Mouse (Mus musculus): ENCODE data around the gene Gria3. TPM values are rescaled to one million over a fixed set of nuclear protein-coding genes. Genes with fewer than 3 reads are reported as not detected.

Gria3 gene
- polyA plus RNA-seq, 1 experiment, result 0.75 TPM

DNA sequence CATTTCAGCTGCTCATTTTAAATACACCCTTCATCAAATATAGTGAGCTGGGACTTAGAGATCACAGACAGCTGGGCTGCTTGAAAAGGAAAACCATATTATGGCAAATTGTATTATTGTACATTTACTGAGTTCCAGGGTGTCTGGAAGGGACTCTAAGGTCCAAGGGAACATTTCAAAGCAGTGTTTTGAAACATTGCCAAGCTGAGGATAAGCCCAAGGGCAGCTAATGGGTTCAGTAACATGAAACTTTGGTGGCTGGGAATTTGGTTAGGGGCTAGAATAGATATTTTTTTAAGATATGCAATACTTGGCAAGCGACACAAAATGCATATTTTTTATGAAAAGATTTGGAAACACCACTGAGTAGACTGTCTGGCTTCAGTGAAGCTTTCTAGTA lies 48.2 kb downstream of the Gria3 start:
- WGBS, result 66% methylated on average over 1 of the region's 1 CpGs

DNA sequence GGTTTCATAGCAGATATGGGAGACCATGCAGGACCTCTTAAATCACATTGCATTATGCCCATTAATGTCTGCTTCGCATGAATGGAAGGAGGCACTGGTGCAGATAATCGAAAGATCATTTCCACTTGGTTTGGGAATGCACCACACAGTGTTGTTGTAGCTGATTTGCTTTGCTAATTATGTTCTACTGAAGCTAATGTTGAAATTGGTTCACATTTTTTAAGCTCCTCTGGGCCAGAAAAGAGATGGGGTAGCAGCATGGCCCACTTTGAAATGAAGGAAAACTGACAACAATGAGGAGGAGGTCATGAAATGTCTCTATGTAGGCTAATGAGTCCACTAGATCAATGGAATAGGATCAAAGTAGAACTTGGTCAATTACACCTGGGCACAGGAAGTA lies 76.8 kb downstream of the Gria3 start:
- Histone ChIP-seq H3K4me1 (ENCODE audit: control insufficient read depth, insufficient read depth, insufficient read length) (no peaks in the 10 kb centered on the region), H3K27me3 (ENCODE audit: control insufficient read depth, insufficient read depth, low read length) (no peaks in the 10 kb centered on the region), H3K27ac (ENCODE audit: insufficient read depth, low read length) (no peak overlapping the region), H3K4me3 (ENCODE audit: extremely low read depth, insufficient read depth, insufficient read length) (no peak overlapping the region), H3K36me3 (ENCODE audit: control insufficient read depth, insufficient read depth, low read length) (no peaks in the 10 kb centered on the region)
- no peak for DNase-seq (ENCODE audit: low read depth in 1 of 2, low spot score in 2 of 2)
- WGBS, result 89% methylated on average over 2 of the region's 2 CpGs
- no peak for TF ChIP-seq CTCF (IDR thresholded peaks at IDR 0.05; ENCODE audit: extremely low read depth, insufficient read depth, insufficient read length, insufficient replicate concordance)
- TF ChIP-seq POLR2A (IDR thresholded peaks at IDR 0.05; ENCODE audit: low read depth, low read length), result no peak

More for the DNA sequence above, 48.2 kb downstream of the Gria3 start:
- H3K27ac ChIP-seq (ENCODE audit: insufficient read depth, low read length), result no peak overlapping the region
- no peak for DNase-seq (ENCODE audit: low read depth in 1 of 2, low spot score in 2 of 2)
- no peak for TF ChIP-seq CTCF (IDR thresholded peaks at IDR 0.05; ENCODE audit: extremely low read depth, insufficient read depth, insufficient read length, insufficient replicate concordance)
- no peak for TF ChIP-seq POLR2A (IDR thresholded peaks at IDR 0.05; ENCODE audit: low read depth, low read length)
- H3K27me3 ChIP-seq (ENCODE audit: control insufficient read depth, insufficient read depth, low read length), result no peaks in the 10 kb centered on the region
- no peak overlapping the region for H3K4me3 ChIP-seq (ENCODE audit: extremely low read depth, insufficient read depth, insufficient read length)
- H3K4me1 ChIP-seq (ENCODE audit: control insufficient read depth, insufficient read depth, insufficient read length), result no peaks in the 10 kb centered on the region
- no peaks in the 10 kb centered on the region for H3K36me3 ChIP-seq (ENCODE audit: control insufficient read depth, insufficient read depth, low read length)

DNA sequence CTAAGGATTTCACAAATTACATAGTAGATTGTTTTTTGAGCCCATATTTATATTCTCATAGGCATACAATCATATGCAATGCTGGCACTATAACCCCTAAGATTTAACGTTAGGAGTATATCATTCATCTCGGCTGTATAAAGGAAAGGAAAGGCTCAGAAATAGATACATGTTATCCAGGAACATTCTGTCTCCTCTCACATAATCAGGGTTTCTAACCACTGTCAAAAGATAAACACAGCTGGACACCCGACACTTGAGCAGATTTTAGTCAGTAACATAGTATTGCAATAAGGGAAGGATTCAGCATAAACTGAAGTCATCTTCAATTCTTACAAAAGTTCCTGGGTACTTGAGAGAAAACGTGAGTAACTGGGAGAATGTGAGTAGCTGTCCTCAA lies 95.9 kb downstream of the Gria3 start:
- Histone ChIP-seq H3K27me3 (ENCODE audit: control insufficient read depth, insufficient read depth, low read length) (no peaks in the 10 kb centered on the region), H3K4me1 (ENCODE audit: control insufficient read depth, insufficient read depth, insufficient read length) (no peaks in the 10 kb centered on the region), H3K4me3 (ENCODE audit: extremely low read depth, insufficient read depth, insufficient read length) (no peak overlapping the region), H3K27ac (ENCODE audit: insufficient read depth, low read length) (no peak overlapping the region), H3K36me3 (ENCODE audit: control insufficient read depth, insufficient read depth, low read length) (no peaks in the 10 kb centered on the region)
- WGBS, result 81% methylated on average over 4 of the region's 4 CpGs
- no peak for DNase-seq (ENCODE audit: low read depth in 1 of 2, low spot score in 2 of 2)
- TF ChIP-seq CTCF (IDR thresholded peaks at IDR 0.05; ENCODE audit: extremely low read depth, insufficient read depth, insufficient read length, insufficient replicate concordance) (no peak), POLR2A (IDR thresholded peaks at IDR 0.05; ENCODE audit: low read depth, low read length) (no peak)

DNA sequence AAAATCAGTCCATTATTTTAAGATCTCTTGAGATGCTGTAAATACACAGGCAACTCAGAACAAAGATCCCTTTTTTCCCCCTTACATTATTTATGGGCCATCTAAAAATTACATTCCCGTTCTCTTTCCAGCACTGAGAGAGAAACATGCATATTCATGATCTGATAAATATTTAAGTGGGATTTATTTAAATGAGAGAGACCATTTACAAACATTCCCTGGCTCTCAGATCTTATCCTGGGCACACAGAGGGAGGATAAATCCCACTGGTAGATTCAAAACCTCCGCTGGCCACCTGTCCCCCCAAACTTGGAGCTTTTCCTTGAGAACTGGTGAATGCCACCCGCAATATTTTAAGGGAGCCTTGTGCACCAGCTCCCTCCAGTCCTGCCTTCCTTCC lies 104.7 kb downstream of the Gria3 start:
- Histone ChIP-seq H3K36me3 (ENCODE audit: control insufficient read depth, insufficient read depth, low read length) (no peaks in the 10 kb centered on the region), H3K4me3 (ENCODE audit: extremely low read depth, insufficient read depth, insufficient read length) (no peak overlapping the region), H3K4me1 (ENCODE audit: control insufficient read depth, insufficient read depth, insufficient read length) (no peaks in the 10 kb centered on the region), H3K27ac (ENCODE audit: insufficient read depth, low read length) (no peak overlapping the region), H3K27me3 (ENCODE audit: control insufficient read depth, insufficient read depth, low read length) (no peaks in the 10 kb centered on the region)
- no peak for TF ChIP-seq CTCF (IDR thresholded peaks at IDR 0.05; ENCODE audit: extremely low read depth, insufficient read depth, insufficient read length, insufficient replicate concordance)
- no peak for TF ChIP-seq POLR2A (IDR thresholded peaks at IDR 0.05; ENCODE audit: low read depth, low read length)
- DNase-seq (ENCODE audit: low read depth in 1 of 2, low spot score in 2 of 2), result no peak
- 83% methylated on average over 3 of the region's 3 CpGs for WGBS

DNA sequence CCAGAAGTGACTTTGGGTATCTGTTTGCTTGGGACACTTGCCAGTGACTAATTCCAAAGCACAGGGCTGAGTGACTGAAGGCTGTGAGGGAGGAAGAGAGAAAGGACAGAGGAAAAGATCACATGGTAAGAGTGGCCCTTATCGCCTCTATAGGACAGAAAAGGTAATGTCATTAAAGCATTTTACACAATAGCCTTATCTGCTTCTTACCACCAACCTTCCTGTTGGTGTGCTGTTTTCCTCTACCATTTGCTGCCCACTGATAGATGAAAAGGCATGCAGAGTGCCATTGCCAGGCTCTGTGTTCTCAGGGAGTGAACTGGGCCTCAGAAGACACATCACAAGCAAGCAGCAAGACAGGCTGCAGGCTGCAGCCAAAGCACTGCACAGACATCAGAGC lies 107.3 kb downstream of the Gria3 start:
- WGBS, result 71% methylated on average over 1 of the region's 1 CpGs
- no peak for TF ChIP-seq CTCF (IDR thresholded peaks at IDR 0.05; ENCODE audit: extremely low read depth, insufficient read depth, insufficient read length, insufficient replicate concordance)
- no peak for TF ChIP-seq POLR2A (IDR thresholded peaks at IDR 0.05; ENCODE audit: low read depth, low read length)
- Histone ChIP-seq H3K27ac (ENCODE audit: insufficient read depth, low read length) (no peak overlapping the region), H3K36me3 (ENCODE audit: control insufficient read depth, insufficient read depth, low read length) (no peaks in the 10 kb centered on the region), H3K27me3 (ENCODE audit: control insufficient read depth, insufficient read depth, low read length) (no peaks in the 10 kb centered on the region), H3K4me3 (ENCODE audit: extremely low read depth, insufficient read depth, insufficient read length) (no peak overlapping the region), H3K4me1 (ENCODE audit: control insufficient read depth, insufficient read depth, insufficient read length) (no peaks in the 10 kb centered on the region)
- DNase-seq (ENCODE audit: low read depth in 1 of 2, low spot score in 2 of 2), result no peak

DNA sequence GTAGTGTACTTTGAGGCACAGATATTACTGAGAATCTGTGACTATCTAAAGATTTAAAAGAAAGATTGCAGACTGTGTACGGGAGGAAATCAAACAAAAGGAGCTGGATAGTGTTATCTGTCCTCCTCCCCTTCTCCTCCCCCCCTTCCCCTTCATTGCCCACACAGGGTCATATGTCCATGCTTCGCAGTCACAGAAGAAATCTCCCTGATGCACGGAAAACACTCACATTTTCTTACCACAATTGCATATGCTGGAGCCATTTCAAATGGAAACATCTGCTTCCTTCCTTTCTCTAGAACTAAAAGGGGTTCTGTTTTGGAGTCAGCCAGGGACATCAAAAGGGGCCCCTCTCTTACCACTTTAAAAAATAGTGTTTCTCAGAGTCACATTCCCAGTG lies 114.3 kb downstream of the Gria3 start:
- no peaks in the 10 kb centered on the region for H3K4me1 ChIP-seq (ENCODE audit: control insufficient read depth, insufficient read depth, insufficient read length)
- H3K27ac ChIP-seq (ENCODE audit: insufficient read depth, low read length), result no peak overlapping the region
- no peak for TF ChIP-seq POLR2A (IDR thresholded peaks at IDR 0.05; ENCODE audit: low read depth, low read length)
- no peak for TF ChIP-seq CTCF (IDR thresholded peaks at IDR 0.05; ENCODE audit: extremely low read depth, insufficient read depth, insufficient read length, insufficient replicate concordance)
- 30% methylated on average over 3 of the region's 3 CpGs for WGBS
- DNase-seq (ENCODE audit: low read depth in 1 of 2, low spot score in 2 of 2), result no peak
- H3K27me3 ChIP-seq (ENCODE audit: control insufficient read depth, insufficient read depth, low read length), result no peaks in the 10 kb centered on the region
- no peaks in the 10 kb centered on the region for H3K36me3 ChIP-seq (ENCODE audit: control insufficient read depth, insufficient read depth, low read length)
- no peak overlapping the region for H3K4me3 ChIP-seq (ENCODE audit: extremely low read depth, insufficient read depth, insufficient read length)

DNA sequence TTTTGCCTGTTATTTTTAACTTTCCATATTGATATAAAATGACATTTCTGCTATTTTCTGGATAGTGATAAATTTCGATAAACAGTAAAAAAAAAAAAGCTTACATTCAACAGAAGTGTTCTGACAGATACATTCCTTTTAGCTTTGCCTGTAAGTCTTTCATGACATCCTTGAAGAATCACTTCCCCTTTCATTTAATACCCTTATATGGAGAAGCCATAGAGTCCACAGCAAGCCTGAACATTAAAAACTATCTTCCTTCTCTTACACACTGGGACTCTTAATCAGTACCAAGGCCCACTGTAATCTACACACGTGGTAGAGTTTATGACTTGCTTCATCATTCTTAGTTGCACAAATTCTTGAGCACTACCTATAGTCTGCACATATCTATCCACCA lies 131.9 kb downstream of the Gria3 start:
- Histone ChIP-seq H3K27ac (ENCODE audit: insufficient read depth, low read length) (no peak overlapping the region), H3K36me3 (ENCODE audit: control insufficient read depth, insufficient read depth, low read length) (no peaks in the 10 kb centered on the region), H3K27me3 (ENCODE audit: control insufficient read depth, insufficient read depth, low read length) (no peaks in the 10 kb centered on the region), H3K4me1 (ENCODE audit: control insufficient read depth, insufficient read depth, insufficient read length) (no peaks in the 10 kb centered on the region), H3K4me3 (ENCODE audit: extremely low read depth, insufficient read depth, insufficient read length) (no peak overlapping the region)
- no peak for DNase-seq (ENCODE audit: low read depth in 1 of 2, low spot score in 2 of 2)
- TF ChIP-seq POLR2A (IDR thresholded peaks at IDR 0.05; ENCODE audit: low read depth, low read length) (no peak), CTCF (IDR thresholded peaks at IDR 0.05; ENCODE audit: extremely low read depth, insufficient read depth, insufficient read length, insufficient replicate concordance) (no peak)
- WGBS, result 56% methylated on average over 2 of the region's 2 CpGs

Measured in spleen, adult 2 months (tissue).